Mouse (Mus musculus) CH12.LX (cell line): ENCODE data around the gene Mctp2.

Source experiments
- CHD2 ChIP-seq: IDR thresholded peaks from 2 replicates; pipeline ENCODE4 v1.6.1; 2011; ENCODE audit warnings: low read length, improper control_type of control experiment
- JUND ChIP-seq: conservative IDR thresholded peaks from 2 replicates; pipeline ENCODE4 v1.6.1; 2011; ENCODE audit warnings: low read depth, low read length, improper control_type of control experiment
- USF1 ChIP-seq: IDR thresholded peaks from 2 replicates; pipeline ENCODE4 v1.6.1; 2014; ENCODE audit warnings: low read depth, mild to moderate bottlenecking, inconsistent platforms, low read length, improper control_type of control experiment
- ZKSCAN1 ChIP-seq: IDR thresholded peaks from 2 replicates; pipeline ENCODE4 v1.6.1; 2012; ENCODE audit warnings: low read depth, inconsistent platforms, low read length, improper control_type of control experiment, borderline replicate concordance

- TF ChIP-seq ZKSCAN1 (no peak), JUND (no peak), CHD2 (no peak), USF1 (no peak)
Measured at GRCm38 (mm10) chr7:72234433-72234998, 71.9 kb downstream of the Mctp2 start.
